Mouse (Mus musculus): ENCODE measurements at regions not wholly inside any gene's neighbourhood (a gene's known extent, or its start where the extent isn't known, plus 50 kb on each side); places are given as distances from the start of the nearest gene placed in this dataset.

DNA sequence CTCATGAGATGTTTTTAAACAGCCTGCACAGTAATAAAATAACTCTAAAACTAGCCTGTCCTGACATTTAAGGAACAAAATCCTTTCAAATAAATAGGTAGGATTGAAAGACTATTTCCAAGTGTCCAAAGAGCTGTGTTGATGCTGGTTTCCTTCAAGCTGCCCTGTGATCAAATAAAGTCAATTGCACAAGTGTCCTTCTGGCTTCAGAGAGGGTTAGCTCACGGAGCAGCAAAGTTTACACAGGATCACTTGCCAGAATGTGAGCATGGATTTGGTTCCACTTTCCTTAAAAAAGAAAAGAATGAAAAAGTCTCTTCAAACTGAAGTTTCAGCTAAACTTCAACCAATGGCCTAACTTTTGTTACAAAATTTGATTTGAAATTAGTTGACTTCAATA lies 375.5 kb upstream of the Atp2b1 start:
- CTCF ChIA-PET = no interaction called here
- POLR2A ChIA-PET = no interaction called here

DNA sequence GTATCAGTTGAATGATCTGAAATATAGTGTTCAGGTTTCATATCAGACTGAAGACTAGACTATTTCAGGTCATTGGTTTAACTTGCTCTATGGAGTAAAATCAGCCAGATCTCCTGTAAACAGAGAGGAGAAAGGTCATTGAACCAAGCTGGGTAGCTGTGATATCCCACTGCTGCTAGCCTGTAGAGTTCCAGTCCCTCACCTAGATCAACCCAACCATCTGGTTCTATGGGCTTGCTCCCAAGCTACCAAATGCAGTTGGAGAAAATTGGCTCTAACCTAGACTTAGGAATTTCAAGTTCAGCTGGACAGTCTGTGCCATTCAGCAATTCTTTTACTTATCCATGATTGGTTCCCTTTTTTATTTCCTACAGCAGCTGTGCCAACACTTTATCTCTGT lies 373.1 kb upstream of the Atp2b1 start:
- POLR2A ChIA-PET = no interaction called here
- CTCF ChIA-PET = no interaction called here

- ChIA-PET CTCF (no interaction called here), POLR2A (no interaction called here)
Observed at GRCm38 (mm10) chr10:98542072-98542471, 372.1 kb upstream of the Atp2b1 start.

GRCm38 (mm10) chr10:98543253-98543997 lies 370.8 kb upstream of the Atp2b1 start:
- ChIA-PET POLR2A (no interaction called here), CTCF (no interaction called here)

DNA sequence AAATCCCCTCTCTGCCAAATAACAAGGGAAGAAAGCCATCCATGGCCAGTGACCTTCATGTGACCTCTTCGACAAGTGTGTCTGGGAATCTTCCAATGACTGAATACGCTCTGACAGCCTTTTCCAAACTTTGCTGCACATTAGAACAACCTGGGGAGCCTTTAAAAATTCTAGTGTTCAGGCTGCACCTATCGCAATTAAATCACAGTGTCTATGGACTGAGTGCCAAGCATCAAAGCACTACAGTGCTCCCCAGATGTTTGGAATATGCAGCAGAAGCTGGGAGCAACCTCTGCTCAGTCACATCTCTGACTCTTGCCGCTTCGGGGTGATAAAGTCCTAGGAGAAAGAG lies 370.2 kb upstream of the Atp2b1 start:
- CTCF ChIA-PET = no interaction called here
- POLR2A ChIA-PET = no interaction called here

GRCm38 (mm10) chr10:98554575-98554974 lies 359.6 kb upstream of the Atp2b1 start:
- ChIA-PET POLR2A (no interaction called here), CTCF (no interaction called here)

DNA sequence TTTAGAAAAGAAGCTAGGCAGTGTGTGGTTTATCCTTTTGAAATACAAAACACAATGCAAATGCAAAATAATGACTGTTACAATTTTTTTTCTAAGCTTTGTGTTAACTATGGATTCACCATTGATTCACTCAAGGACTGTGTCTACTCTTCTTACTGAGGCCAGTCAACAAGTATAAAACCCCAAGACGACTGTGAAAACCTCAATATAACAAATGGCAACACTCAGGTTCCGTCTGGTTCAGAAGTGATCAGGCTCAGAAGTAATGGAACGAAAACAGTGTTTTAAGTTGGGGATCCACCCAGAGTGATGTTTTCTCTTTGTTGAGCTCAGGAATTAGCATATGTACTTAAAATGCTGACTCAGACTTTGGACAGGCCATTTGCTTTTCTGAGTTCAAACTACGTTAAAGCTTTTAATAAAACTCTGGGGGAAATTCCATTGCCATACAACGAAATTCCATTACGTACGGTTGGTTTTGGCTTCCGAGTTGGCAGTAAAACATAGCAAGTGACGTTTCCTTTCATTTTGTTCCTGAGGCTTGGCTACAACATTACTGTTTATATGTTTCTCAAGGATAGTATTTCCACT lies 356.6 kb upstream of the Atp2b1 start:
- ChIA-PET CTCF (no interaction called here), POLR2A (interaction anchor here in 1 of 4 experiments (0.7 kb wide), 1 partner anchor 1392 kb away, joined by 5 read pairs; no protein-coding TSS in a partner anchor)

DNA sequence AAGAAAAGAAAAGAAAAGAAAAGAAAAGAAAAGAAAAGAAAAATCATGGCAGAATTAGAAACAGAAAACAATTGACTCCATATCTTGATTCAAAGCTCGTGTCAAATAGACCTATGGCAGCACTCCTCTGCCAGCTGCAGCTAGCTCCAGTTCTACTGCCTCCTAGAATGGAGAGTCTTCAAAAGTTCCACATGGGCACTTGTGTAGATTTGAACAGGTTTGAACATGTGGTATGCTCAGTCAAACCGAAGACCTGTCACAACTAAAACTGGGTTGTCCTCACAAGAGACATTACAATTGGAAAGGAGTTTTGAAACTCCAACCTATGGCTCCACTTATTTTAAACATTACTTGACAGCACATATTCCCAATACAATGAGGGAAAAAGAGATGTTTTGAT lies 355.6 kb upstream of the Atp2b1 start:
- CTCF ChIA-PET = no interaction called here
- POLR2A ChIA-PET = no interaction called here

DNA sequence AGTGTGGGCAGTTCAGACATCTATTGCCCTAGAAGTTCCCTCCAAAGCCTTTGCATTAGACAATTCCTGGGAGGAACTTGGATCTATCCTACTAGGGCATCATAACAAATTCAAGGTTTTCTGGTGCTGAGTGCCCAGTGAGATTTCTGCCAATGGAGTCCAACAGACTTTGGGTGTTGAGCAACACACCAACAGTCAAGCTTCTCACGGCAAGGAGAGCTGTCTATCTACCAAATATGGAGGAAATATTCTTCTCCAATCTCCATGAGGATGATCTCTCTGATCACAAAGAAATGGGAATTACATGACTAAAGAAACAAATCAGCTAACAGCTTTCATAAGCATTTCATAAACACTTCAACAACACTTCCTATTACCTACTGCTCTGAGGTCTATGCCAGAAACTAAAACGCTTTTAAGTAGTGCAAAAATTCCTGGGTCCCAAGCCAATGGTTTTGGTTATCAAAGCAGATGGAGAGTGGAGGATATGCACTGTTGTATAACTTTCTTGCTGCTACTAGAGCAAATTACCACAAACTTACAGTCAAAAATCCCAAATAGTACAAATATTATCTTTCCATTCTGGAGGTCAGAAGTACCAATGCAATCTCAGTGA lies 351.8 kb upstream of the Atp2b1 start:
- CTCF ChIA-PET = no interaction called here

DNA sequence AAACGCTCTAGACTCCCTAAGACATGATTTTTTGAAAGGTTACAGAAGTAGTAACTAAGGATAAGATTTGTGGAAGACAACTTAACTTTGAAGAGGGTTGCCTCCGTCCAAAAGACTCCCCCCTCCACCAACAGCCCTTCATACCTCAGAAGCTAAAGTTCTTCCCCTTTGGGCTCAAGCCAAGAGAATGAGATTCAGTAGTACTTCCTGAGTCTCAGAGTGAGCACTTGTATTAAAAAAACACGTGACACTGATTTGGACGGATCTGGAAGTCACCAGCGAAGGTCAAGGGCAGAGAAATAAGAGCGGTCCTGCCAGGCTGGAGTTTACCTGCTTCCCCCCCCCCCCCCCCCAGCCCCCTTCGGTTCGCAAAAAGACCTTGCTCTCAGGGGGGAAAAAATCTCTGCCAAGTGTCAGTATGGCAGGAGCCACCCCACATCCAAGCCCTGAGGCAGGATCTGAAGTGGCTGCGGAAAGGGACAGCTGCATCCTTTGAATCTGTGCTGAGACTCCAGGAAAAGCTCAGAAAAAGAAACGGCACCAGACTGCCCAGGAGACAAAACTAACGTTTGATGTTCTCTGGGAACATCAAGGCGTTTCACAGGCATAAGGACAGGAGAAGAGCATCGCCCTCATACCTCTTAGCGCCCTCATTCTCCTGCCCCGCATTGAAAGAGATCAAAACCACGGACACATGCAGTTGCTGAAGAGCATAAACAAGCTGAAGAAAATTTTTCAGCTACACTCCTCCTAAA lies 341.2 kb upstream of the Atp2b1 start:
- ChIA-PET POLR2A (no interaction called here), CTCF (no interaction called here)

More for the DNA sequence above, 351.8 kb upstream of the Atp2b1 start:
- POLR2A ChIA-PET = no interaction called here

GRCm38 (mm10) chr10:98577040-98577439 lies 337.2 kb upstream of the Atp2b1 start:
- POLR2A ChIA-PET = no interaction called here
- CTCF ChIA-PET = no interaction called here

DNA sequence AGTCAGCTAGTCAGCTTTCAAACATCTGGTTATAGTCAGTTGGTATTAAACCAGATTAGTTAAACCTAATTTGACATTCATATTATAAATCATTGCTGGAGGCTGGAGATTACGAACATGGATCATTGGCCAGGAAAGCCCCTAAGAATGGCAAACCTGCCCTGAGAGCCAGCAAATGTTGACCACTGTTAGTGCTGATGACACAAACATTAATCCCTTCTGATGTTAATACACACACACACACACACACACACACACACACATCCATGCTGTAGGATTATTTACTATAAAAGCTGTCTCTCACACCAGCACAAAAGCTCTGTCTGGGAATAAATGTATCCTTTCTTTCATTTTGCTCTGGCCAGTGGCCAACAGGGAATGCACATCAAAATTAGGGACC lies 329.4 kb upstream of the Atp2b1 start:
- ChIA-PET POLR2A (no interaction called here), CTCF (no interaction called here)

DNA sequence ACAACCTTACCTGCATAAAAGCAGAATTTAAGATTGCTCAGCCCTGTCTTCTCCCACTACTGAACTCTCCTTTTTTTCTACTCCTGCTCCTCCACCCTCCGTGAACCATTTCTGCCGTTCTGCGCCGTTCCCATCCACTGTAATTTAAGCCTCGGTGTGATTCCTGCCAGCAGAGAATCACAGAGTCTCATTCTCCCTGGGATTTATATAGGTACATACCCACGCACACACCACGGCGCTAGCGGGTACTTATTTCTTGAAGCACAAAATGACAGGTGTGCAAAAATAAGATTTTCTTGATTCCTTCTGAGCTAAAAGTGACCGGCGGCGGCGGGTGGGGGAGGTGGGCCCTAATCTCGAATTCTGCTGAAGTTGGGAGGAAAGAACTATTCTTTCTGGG lies 324.5 kb upstream of the Atp2b1 start:
- ChIA-PET POLR2A (no interaction called here), CTCF (no interaction called here)

DNA sequence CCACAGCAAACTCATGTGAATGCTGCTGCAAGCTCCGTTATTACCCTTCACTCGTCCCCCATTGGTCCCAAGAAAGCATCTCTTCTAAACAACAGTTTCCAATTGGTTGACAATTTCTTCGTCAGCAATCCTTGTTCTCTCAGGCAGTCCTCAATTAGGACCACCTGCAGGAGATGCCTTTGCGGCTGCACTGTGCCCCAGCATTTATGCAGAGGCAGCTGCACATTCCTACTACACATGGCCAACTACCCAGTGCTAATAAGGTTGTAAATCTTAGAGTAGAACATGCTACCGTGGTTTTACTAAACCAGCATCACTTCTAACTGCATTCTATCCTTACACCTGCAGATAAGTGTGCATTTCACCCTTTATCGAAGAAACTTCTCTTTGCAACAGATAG lies 322.1 kb upstream of the Atp2b1 start:
- POLR2A ChIA-PET = no interaction called here

DNA sequence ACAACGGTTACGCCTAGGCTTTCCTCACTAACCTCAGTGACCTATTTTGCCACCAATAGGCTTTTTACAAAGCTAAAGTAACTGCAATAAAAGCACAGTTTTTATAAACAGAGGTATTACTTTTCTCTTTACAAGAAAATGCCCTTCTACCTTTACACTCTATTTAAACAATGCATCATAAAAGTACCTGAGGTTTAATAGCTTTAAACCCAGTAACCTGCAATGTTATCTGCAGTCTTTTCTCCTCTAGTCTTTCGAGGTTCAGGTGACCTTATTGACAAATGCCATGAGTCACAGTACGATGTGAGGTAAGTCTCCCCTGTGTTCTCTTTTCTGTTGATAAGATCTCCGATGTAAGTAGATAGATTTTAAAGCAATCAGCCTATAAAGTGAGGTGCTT lies 320.3 kb upstream of the Atp2b1 start:
- POLR2A ChIA-PET = no interaction called here
- CTCF ChIA-PET = no interaction called here

More for the DNA sequence above, 322.1 kb upstream of the Atp2b1 start:
- CTCF ChIA-PET = no interaction called here

- POLR2A ChIA-PET = no interaction called here
Observed at GRCm38 (mm10) chr10:98608221-98608941, 305.8 kb upstream of the Atp2b1 start.

DNA sequence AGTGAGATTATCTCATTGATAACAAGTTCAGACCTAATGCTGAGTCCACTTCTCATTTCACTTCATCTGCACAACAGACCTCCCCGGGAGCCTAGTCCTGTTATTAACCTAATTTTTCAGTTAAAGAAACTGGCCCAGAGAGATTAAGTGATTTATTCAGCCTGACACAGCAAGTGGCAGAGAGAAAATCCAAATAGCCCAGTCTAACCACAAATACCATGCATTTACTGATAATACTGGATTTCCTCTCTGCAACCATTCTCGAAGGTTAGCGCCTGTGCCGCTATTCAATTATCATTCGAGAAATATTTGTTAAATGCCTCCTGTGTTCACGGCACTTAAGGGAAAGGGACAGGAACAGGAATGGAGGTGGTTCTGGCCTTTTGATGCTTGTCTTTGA lies 303.5 kb upstream of the Atp2b1 start:
- POLR2A ChIA-PET = no interaction called here

More at GRCm38 (mm10) chr10:98608221-98608941, 305.8 kb upstream of the Atp2b1 start:
- CTCF ChIA-PET = no interaction called here

DNA sequence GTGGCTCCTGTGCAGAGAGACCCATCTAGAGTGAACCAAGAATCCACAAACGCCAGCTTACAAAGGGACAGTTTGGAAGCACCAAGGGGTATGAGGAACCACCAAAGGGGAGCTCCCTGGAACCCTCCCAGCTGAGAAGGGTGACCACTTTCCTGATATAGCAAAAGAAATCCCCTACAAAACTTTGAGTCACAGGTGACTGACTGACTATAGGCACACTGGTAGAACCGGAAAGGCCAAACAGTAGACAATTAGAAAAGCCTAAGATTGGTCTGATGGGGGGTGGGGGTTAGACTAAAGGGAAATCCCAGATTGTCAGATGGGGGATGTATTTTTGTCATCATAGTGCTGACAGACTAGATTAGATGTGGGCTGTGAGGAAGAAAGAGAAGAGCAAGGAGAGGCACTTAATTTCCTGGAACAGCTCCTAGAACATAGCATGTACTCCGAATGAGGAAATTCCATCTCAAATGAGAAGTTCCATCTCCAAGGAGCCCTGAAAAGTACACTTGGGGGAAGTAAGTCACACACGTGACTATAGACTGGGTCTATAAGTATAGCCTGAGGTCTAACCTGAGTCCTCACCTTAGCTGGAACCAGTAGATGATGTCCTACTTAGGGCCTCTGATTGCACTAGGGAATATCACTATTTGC lies 302.4 kb upstream of the Atp2b1 start:
- CTCF ChIA-PET = no interaction called here

More for the DNA sequence above, 303.5 kb upstream of the Atp2b1 start:
- CTCF ChIA-PET = no interaction called here

GRCm38 (mm10) chr10:98618736-98619525 lies 295.3 kb upstream of the Atp2b1 start:
- POLR2A ChIA-PET = interaction anchor here in 1 of 4 experiments (0.5 kb wide), 1 partner anchor 435 kb away, joined by 3 read pairs; no protein-coding TSS in a partner anchor
- CTCF ChIA-PET = no interaction called here

More for the DNA sequence above, 302.4 kb upstream of the Atp2b1 start:
- POLR2A ChIA-PET = no interaction called here

Data from embryonic stem cell, embryonic (primary cell).